Mouse (Mus musculus) monocyte, adult 2 months (primary cell): Measurements from ENCODE around the gene Gm49336.
A peak's percentile ranks its signal among the peaks of the same experiment; 100 is the strongest.

Source experiments
- DNase-seq, 2 experiments: peaks; one replicate each; pipeline ENCODE4 v3.0.0; 2022; ENCODE audit warnings: low spot score in 2 of 2, low read depth in 1 of 2

Gm49336 gene

DNA sequence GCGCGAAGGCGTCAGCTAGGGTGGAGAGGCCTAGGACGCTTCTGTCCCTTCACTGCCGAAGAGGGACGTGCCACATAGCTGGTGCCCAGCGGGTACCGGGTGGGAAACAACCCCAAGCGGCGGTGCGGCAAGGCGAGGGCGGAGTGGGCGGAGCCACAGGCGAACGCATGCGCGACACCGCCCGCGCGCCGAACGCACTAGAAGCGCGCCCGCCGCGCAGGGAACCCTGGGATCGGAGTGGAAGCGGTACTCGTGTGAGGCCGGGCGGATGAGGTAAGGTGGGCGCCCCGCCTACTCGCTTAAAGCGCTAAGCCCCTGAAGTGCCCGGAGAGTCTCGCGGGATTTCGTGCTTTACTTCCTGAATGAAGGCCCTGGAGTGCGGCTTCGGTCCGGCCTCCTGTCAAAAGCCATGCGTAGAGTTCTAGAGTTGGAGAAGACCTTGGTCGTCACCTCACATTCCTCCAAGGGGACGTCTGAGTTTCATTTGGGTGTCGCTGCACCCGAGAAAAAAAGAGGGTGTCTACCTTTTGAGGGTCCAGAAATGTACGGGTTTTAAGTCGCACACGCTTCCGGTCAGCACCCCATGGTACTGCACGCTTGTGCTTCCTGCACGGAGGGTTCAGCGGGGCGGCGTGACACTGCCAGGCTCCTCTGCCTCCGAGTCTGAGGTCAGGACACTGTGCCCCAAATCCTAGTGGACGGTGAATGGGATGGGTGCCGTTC is at the start of gene Gm49336, which contains the start of gene Nupl1:
TSS of gene Gm49336 (minus strand) at position 227 of the 723 bp plus-strand sequence.
TSS of gene Nupl1 (minus strand) at position 151 of the 723 bp plus-strand sequence.
- DNase-seq = peak; percentile 94 to 96

- no peak for DNase-seq
Observed at GRCm38 (mm10) chr14:60301024-60301423, 49.7 kb upstream of the Gm49336 start.

- no peak for DNase-seq
Observed at GRCm38 (mm10) chr14:60300224-60300991, 49.1 kb upstream of the Gm49336 start.

DNA sequence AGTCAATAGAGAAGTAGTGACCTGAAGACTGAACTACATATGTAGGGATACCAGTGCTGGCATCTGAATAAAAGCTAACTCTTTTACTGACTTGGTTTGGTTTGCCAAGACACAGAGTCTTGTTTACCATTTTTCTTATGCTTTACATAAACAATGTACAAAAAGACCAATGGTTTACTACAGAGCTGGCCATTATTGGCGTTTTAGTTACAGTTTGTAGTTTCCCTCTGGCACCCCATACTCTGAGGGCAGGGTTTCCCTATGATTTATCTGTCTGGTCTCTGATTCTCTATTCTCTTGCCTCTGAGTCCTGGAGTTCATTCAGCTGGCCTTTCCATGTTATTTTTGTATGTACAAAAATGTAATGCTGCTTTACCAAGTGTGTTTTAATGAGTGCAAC is 44.2 kb upstream of the Gm49336 start:
- no peak for DNase-seq

DNA sequence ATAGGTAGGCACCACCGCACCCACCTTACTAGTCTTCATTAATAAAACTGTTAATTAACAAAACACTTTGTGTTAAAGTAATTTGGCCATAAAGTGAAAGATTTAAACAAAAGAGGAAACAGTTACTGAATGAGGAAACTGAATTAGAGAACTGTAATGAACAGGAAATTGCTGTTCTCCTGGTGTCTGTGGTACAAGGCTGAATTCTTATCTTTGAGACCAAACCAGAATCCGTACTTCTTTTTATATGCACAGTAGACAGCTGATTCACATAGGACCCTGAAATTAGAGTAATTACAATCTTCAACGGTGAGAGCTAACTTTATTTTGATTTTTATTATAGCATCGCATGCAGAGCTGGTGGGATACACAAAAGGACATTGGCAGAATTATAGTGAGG is 39.1 kb upstream of the Gm49336 start:
- no peak for DNase-seq

DNA sequence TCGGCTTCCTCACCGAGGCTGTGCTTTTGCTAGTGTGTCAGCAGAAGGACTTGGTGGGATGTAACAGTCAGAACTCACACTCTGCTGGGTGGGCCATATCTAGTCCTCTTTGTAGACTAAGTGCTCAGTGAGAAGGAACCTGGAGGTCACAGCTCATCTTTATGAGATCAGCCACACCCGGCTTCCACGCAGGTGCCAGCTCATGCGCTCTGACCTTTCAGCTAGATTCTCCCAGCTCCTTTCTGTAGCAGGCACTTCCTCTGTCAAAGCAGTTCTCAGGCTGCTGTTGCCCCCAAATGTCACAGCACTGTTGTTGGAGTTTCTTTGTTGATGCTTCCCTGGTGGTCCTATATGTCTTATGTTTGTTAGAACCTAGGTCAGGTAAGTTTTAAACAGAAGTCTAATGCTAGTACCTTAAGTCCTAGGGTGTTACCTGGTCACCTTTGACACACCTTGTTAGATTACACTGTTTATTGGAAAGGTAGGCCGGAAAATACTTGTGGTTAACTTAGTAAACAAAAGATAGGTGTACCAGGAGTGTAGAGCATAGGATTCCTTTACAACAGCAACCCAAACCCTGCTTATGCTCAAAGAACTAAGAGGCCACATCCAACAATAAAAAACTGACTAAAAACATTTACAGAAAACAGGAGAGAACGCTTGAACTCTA is 35.0 kb upstream of the Gm49336 start:
- no peak for DNase-seq

DNA sequence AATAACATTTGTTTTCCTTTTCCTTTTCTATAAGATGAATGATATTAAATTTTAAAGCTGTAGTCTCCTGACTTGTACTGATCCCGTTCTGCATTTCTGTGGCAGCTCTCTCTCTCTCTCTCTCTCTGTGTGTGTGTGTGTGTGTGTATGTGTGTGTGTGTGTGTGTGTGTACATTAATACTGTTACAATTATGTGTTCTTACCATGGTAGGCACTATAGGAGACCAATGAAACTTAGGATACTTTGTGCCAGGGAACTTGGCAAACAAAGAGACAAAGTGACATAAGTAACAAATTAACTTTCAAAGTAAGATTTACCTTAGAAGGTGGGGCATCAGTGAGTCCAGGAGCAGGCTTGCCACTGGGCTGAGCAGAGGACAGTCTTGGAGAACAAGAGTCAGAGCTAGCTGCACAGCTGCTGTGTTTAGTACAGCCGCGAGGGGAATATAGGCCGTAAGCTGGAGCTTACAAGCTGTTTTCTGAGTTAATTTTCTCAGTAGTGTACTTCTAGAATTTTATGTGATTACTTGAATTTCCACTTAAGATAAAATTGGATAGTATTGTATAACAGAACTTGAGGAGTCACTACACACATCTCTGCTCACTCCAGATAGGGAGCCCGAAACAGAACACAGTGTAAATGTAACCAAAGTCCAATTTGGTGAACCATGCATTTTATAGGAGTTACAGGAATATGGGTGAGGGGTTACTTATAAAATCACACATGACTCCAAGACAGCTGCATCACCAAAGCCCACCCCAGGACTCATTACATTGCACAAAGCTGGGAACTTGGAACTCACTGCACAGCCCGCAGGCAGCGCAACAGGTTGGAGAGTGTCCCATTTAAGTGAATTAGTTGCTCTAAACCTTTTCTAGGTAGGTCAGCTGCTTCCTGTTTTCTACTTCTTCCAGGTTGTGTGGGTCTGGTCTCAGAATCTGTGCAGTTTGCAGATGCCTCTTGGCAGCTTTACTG is 24.3 kb upstream of the Gm49336 start:
- DNase-seq = no peak

DNA sequence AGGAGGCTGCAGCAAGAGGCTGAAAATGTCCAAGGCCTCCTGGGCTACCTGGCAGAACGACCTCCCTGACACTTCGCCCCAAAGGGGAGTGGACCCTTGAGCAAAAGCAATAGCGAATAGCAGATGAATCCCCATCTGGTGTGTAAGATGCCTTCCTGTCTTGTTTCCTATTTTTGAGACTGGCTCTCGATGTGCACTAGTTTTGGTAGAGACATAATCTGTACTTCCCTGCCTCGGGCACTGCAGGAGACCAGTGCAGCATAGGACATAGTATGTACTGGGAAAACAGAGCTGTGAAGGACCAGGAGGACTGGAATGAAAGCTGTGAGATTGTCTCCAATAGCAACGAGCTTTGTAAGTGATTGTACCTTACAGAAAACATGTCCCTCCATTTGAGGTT is 22.0 kb upstream of the Gm49336 start:
- DNase-seq = peak in 1 of 2 experiments; percentile 4

DNA sequence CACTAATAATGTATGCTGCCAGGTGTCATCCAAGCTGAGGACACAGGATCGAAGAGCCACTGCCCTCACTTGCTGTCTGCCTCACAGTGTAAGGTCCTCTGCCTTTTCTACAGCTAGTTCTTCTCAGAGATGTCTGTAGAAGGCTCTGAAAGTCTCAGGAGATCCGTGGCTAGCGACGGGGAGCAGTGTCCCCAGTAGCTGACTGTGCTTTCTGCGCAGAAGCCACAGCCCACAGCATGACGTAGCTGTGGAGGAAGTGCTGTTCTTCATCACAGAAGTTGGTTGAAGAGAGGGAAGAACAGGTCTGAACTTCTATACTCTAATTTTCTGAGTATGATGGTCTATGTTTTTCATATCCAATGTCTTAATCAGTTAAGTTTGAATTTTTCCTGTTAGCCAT is 18.0 kb upstream of the Gm49336 start:
- peak; percentile 11 to 45 for DNase-seq

DNA sequence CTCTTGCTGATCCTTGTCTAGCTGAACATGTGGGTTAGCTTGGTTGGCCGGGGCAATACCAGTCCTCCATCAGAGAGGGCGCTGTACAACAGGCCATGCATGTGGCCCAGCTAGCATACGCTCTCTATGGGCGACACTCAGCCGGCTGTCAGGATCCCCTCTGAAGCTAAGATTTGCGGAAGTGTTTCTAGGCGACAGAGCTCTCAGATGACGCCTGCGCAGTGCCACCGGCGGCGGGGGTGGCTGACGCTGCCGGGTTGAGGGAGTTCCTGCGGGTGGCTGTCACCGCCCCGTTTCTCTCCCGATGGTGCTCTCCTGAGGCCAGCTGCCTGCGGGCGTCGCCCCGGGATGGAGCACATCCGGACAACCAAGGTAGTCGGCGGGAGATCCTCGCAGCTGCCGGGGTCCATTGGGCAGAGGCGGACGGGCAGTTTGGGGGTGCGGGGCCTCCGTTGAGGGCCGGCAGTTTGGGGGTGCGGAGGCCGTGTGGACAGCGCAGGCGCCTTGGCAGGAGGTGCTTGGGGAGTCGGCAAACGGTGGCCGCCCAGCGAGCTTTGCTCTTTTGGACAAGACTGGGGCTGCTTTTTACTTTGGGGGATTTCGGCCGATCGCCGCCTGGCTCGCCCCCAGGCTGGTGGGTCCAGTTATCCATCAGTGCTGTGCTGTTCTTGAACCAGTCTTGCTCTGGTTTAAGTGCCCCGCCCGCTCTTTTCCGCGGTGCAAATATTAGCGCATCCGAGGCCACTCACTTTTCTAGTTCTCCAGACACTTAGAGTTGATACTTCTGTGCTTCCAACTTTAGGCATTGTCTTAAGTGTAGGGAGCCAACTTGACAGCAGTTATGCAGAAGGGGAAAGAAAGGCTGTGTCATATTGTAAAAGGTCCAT is 13.9 kb upstream of the Gm49336 start, which contains the start of gene Mtmr6:
TSS of gene Mtmr6 (plus strand) at position 239 of the 887 bp plus-strand sequence.
- DNase-seq = peak; percentile 87 to 88

GRCm38 (mm10) chr14:60262316-60262715 is 11.0 kb upstream of the Gm49336 start:
- DNase-seq = no peak

- DNase-seq = no peak
Observed at GRCm38 (mm10) chr14:60257851-60258250, 6.5 kb upstream of the Gm49336 start.

DNA sequence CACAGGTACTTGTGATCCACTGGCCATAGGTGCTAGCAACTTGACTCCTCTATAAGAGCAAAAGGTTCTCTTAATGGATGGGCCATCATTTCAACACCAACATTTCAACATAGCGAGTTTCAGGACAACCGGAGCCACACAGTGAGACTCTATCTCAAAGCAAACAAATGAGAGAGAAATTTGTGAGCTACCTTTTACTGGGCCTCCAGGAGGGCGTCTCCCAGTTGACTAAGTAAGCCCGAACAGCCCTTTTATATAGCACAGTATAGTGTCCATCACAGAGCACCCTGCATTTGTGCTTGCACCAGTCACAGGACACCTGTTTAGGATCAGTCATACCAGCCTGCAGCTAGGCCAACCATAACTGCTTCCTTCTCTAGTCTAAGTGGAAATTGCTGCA is 5.8 kb upstream of the Gm49336 start:
- no peak for DNase-seq

- no peak for DNase-seq
Observed at GRCm38 (mm10) chr14:60256356-60256755, 5.0 kb upstream of the Gm49336 start.

- no peak for DNase-seq
Observed at GRCm38 (mm10) chr14:60254774-60255173, 3.5 kb upstream of the Gm49336 start.

DNA sequence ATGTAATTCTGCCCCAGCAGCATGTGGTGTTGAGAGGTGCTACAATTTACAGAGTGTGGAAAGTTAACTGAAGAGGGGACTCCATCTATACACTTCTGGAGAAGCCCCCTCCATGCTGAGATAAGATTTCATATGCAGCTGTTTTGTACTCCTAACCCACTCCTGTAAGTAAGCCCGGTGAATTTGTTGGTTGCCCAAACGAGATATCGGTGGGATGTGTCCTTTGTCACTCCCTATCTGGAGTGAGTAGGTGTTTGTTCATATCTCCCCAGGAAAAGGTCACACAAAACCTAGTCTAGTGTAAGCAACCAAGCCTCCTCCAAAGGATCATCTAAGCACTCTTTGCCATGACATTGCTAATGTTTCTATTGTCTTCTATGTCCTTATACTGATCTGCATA is 2.2 kb upstream of the Gm49336 start:
- no peak for DNase-seq

DNA sequence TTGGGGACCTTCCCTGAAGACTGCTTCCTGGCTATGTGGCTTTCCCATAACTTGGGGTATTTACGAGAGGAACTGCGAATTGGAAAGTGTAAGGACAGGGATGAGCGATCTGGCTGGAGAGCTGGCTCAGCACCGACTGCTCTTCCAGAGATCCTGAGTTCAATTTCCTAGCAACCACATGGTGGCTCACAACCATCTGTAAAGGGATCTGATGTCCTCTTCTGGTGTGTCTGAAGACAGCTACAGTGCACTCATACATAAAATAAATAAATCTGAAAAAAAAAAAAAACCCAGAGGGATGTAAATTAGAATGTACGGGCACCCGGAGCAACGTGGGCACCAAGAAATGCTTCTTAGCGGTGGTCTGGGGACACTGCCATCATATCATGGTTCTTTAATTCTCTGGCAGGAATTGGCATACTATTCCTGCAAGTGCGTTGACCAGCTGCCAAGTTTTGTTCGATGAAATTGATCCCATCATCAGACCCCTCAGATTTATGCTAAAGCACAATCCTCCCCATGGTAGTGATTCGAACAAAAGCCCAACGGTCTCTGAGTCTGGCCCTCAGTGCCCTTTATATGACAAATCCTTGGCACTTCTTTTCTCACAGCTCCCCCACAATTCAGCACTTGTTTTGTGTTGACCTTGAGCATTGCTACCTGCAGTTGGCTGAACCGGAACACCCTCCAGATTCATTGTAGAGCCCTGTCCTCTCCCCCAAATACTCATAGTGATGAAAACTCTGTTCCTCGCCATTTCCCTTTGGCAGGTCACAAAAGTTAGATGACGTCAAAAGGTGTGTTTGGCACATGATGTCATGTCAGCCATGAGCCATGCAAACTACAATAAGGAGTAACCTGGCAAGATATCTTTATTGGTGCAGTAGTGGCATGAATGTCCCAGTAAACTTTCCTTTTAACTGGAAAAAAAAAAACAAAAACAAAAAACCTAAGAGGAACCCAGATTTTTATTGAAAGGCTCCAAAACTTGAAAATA is 995 bp upstream of the Gm49336 start:
- no peak for DNase-seq

DNA sequence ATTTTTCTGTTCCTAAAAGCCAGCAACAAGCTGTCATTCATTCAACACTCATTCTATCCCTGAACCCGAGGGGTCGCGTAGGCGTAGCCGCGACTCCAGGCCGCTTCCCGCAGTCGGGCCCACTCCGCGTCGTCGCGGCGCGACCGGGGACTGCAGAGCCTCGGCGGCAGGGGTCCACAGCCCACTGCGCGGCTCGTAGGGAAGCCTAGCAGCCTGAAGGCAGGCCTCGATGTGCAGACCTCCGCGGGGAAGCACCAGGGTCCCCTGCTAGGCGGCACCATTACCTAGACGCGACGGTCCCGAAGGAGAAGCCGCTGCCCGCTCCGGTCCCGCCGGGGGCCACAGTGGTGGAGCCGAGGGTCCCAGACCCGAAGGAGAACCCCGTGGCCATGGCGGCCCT is 428 bp downstream of the Gm49336 start:
- DNase-seq = no peak
